Mouse (Mus musculus) CH12.LX (cell line): Measurements from ENCODE around the gene Cwc22.

ENCODE experiments used
- CTCF ChIP-seq, 2 experiments: IDR thresholded peaks in 1 of 2; conservative IDR thresholded peaks in 1 of 2; 2 replicates each; pipeline ENCODE4 v1.5.1; 2011 to 2012; ENCODE audit warnings: low read depth in 2 of 2, low read length in 2 of 2, improper control_type of control experiment in 1 of 2, inconsistent platforms in 1 of 2, mild to moderate bottlenecking in 1 of 2, moderate library complexity in 1 of 2
- MAFK ChIP-seq: IDR thresholded peaks from 2 replicates; pipeline ENCODE4 v1.6.1; 2011; ENCODE audit warnings: low read length, improper control_type of control experiment; ENCODE audit not compliant: insufficient replicate concordance
- MAX ChIP-seq: IDR thresholded peaks from 2 replicates; pipeline ENCODE4 v1.6.1; 2011; ENCODE audit warnings: low read length, improper control_type of control experiment
- MYC ChIP-seq: IDR thresholded peaks from 2 replicates; pipeline ENCODE4 v1.6.1; 2011; ENCODE audit warnings: low read depth, mild to moderate bottlenecking, improper control_type of control experiment, low read length
- POLR2A ChIP-seq: IDR thresholded peaks from 2 replicates; pipeline ENCODE4 v1.6.1; 2011; ENCODE audit warnings: low read depth, mild to moderate bottlenecking, improper control_type of control experiment, low read length
- ZNF384 ChIP-seq: IDR thresholded peaks from 2 replicates; pipeline ENCODE4 v1.6.1; 2012; ENCODE audit warnings: low read depth, low read length, improper control_type of control experiment, inconsistent platforms

DNA sequence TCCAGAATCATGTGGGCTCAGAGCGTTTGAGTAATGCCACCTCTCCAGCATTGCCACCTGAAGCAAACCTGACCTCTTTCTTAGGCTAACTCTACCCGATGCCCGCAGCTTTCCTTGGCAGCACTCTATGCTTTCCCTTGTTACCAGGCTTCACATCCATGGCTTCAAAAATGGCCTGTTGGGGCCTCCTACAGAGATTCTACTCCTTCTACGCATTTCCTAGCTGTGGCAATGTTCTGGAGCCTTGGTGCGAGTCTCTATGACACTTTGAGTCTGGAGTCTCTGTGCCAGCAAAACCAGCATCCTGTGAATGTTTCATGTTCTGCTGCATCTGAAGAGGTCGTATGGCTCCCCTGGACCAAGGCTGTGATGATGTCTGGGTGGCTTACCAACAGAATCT is 69.8 kb downstream of the Cwc22 start:
- no peak for TF ChIP-seq POLR2A
- no peak for TF ChIP-seq MAX
- no peak for TF ChIP-seq ZNF384
- no peak for TF ChIP-seq MYC
- TF ChIP-seq MAFK, result no peak
- no peak for TF ChIP-seq CTCF (conservative IDR thresholded peaks at IDR 0.05 in 1 of 2, IDR thresholded peaks at IDR 0.05 in 1 of 2; ENCODE audit: low read depth in 2 of 2, low read length in 2 of 2)
